Mouse (Mus musculus) gastrocnemius, postnatal 25 days (tissue): ENCODE measurements around the gene Slc41a3. TPM values are rescaled to one million over a fixed set of nuclear protein-coding genes. Genes with fewer than 3 reads are reported as not detected.

ENCODE experiments used
- DNase-seq: peaks from one replicate; pipeline ENCODE4 v3.0.0; 2022
- long read RNA-seq, 2 experiments: library from polyadenylated mRNA; stranded (forward); transcript quantifications; one replicate each; pipeline ENCODE4 v2.0.0; 2021
- total RNA-seq, 2 experiments: library from RNA; stranded (reverse); gene quantifications; 1 replicate in 1 of 2; 2 replicates in 1 of 2; pipeline ENCODE4 v1.2.3; 2021

Slc41a3 gene
- total RNA-seq, result 10 to 100 TPM; 58.4 to 76.2 TPM
- long read RNA-seq, experiment 1, transcript Slc41a3-201 (10 exons, 2,324 nt), result major isoform, 25 of 111 reads
- long read RNA-seq, experiment 1, partial matches to known transcripts, result 42 of 111 reads
- long read RNA-seq, experiment 1, other reads (novel, unspliced or antisense), result 44 of 111 reads
- long read RNA-seq, experiment 2, transcript Slc41a3-201 (10 exons, 2,324 nt), result major isoform, 13 of 90 reads
- long read RNA-seq, experiment 2, partial matches to known transcripts, result 15 of 90 reads
- long read RNA-seq, experiment 2, other reads (novel, unspliced or antisense), result 59 of 90 reads

GRCm38 (mm10) chr6:90604533-90605297, at the start of gene Slc41a3:
Gene Slc41a3, plus strand, starts transcription at chr6:90604725.
- DNase-seq, result peak; percentile 93

GRCm38 (mm10) chr6:90556534-90557058, 47.9 kb upstream of the Slc41a3 start:
- DNase-seq, result no peak

- DNase-seq, result no peak
These were observed 47.4 kb upstream of the Slc41a3 start for GRCm38 (mm10) chr6:90557077-90557476.

GRCm38 (mm10) chr6:90557829-90558693, 46.5 kb upstream of the Slc41a3 start:
- no peak for DNase-seq

- DNase-seq, result no peak
These were observed 44.0 kb upstream of the Slc41a3 start for GRCm38 (mm10) chr6:90560390-90561058.

- no peak for DNase-seq
These were observed 43.2 kb upstream of the Slc41a3 start for GRCm38 (mm10) chr6:90561234-90561781.

GRCm38 (mm10) chr6:90564240-90564639, 40.3 kb upstream of the Slc41a3 start:
- no peak for DNase-seq

GRCm38 (mm10) chr6:90565357-90566215, 38.9 kb upstream of the Slc41a3 start:
- no peak for DNase-seq

- no peak for DNase-seq
These were observed 37.0 kb upstream of the Slc41a3 start for GRCm38 (mm10) chr6:90567486-90567885.

- DNase-seq, result no peak
These were observed 36.6 kb upstream of the Slc41a3 start for GRCm38 (mm10) chr6:90567928-90568327.

GRCm38 (mm10) chr6:90568721-90569120, 35.8 kb upstream of the Slc41a3 start:
- DNase-seq, result no peak

- DNase-seq, result no peak
These were observed 34.7 kb upstream of the Slc41a3 start for GRCm38 (mm10) chr6:90569736-90570383.

- DNase-seq, result no peak
These were observed 34.1 kb upstream of the Slc41a3 start for GRCm38 (mm10) chr6:90570392-90570791.

GRCm38 (mm10) chr6:90575261-90575715, 29.2 kb upstream of the Slc41a3 start:
- peak; percentile 41 for DNase-seq

GRCm38 (mm10) chr6:90578174-90578573, 26.4 kb upstream of the Slc41a3 start:
- DNase-seq, result no peak

GRCm38 (mm10) chr6:90582331-90582730, 22.2 kb upstream of the Slc41a3 start:
- DNase-seq, result no peak

GRCm38 (mm10) chr6:90588113-90588512, 16.4 kb upstream of the Slc41a3 start:
- no peak for DNase-seq

- DNase-seq, result no peak
These were observed 13.8 kb upstream of the Slc41a3 start for GRCm38 (mm10) chr6:90590707-90591106.

GRCm38 (mm10) chr6:90594972-90595371, 9.6 kb upstream of the Slc41a3 start:
- DNase-seq, result no peak

GRCm38 (mm10) chr6:90597060-90597459, 7.5 kb upstream of the Slc41a3 start:
- no peak for DNase-seq
